Mouse (Mus musculus) MEL (cell line): Measurements from ENCODE around the gene Ppm1f. TPM values are rescaled to one million over a fixed set of nuclear protein-coding genes. Genes with fewer than 3 reads are reported as not detected.

Experiments
- DNase-seq: peaks from one replicate; pipeline ENCODE4 v3.0.0; 2011; ENCODE audit warnings: low read depth, low spot score
- H3K27ac ChIP-seq: 2 replicates; pipeline ENCODE4 v1.5.1; 2012; ENCODE audit warnings: low read depth, mild to moderate bottlenecking, control low read depth, low read length, moderate library complexity; ENCODE audit not compliant: control insufficient read depth
- H3K27me3 ChIP-seq, 2 experiments: fragments of 150-350 bp in 1 of 2; sonication (generic) in 1 of 2; 2 replicates each; pipeline ENCODE4 v1.6.1; 2012; ENCODE audit warnings: low read length in 2 of 2, mild to moderate bottlenecking in 2 of 2, improper control_type of control experiment in 1 of 2, moderate library complexity in 1 of 2; ENCODE audit not compliant: insufficient read depth in 2 of 2, control insufficient read depth in 1 of 2
- H3K36me3 ChIP-seq, 2 experiments: 2 replicates each; pipeline ENCODE4 v1.6.1; 2012 to 2014; ENCODE audit warnings: low read length in 2 of 2, improper control_type of control experiment in 1 of 2, inconsistent platforms in 1 of 2, mild to moderate bottlenecking in 1 of 2; ENCODE audit not compliant: insufficient read depth in 2 of 2, control insufficient read depth in 1 of 2
- H3K4me1 ChIP-seq, 2 experiments: fragments of 150-350 bp in 1 of 2; sonication (generic) in 1 of 2; 2 replicates each; pipeline ENCODE4 v1.6.1; 2012; ENCODE audit warnings: low read length in 2 of 2, improper control_type of control experiment in 1 of 2, mild to moderate bottlenecking in 1 of 2; ENCODE audit not compliant: insufficient read depth in 2 of 2, control insufficient read depth in 1 of 2
- H3K4me3 ChIP-seq, 2 experiments: fragments of 150-350 bp in 1 of 2; sonication (generic) in 1 of 2; 2 replicates each; pipeline ENCODE4 v1.5.1; 2012; ENCODE audit warnings: low read depth in 2 of 2, low read length in 2 of 2, mild to moderate bottlenecking in 2 of 2, moderate library complexity in 2 of 2, control low read depth in 1 of 2, improper control_type of control experiment in 1 of 2; ENCODE audit not compliant: control insufficient read depth in 1 of 2, insufficient read depth in 1 of 2
- H3K79me2 ChIP-seq: 2 replicates; pipeline ENCODE4 v1.6.1; 2012; ENCODE audit warnings: mild to moderate bottlenecking, low read length, moderate library complexity; ENCODE audit not compliant: control insufficient read depth, poor library complexity, insufficient read depth
- H3K9ac ChIP-seq: 2 replicates; pipeline ENCODE4 v1.6.1; 2012; ENCODE audit warnings: low read depth, mild to moderate bottlenecking, control low read depth, low read length, moderate library complexity; ENCODE audit not compliant: control insufficient read depth, poor library complexity, severe bottlenecking
- H3K9me3 ChIP-seq: fragments of 150-350 bp; sonication (generic); replicated peaks from 2 replicates; pipeline ENCODE4 v1.6.1; 2012; ENCODE audit warnings: mild to moderate bottlenecking, low read length, improper control_type of control experiment, moderate library complexity; ENCODE audit not compliant: insufficient read depth
- CHD2 ChIP-seq: IDR thresholded peaks from 2 replicates; pipeline ENCODE4 v1.6.1; 2011; ENCODE audit warnings: low read length, improper control_type of control experiment
- CTCF ChIP-seq, 3 experiments: IDR thresholded peaks in 2 of 3; conservative IDR thresholded peaks in 1 of 3; 2 replicates each; pipeline ENCODE4 v1.5.1; 2011 to 2012; ENCODE audit warnings: low read length in 3 of 3, low read depth in 2 of 3, mild to moderate bottlenecking in 2 of 3, improper control_type of control experiment in 1 of 3, inconsistent platforms in 1 of 3, mixed read lengths in 1 of 3, moderate library complexity in 1 of 3; ENCODE audit not compliant: control insufficient read depth in 1 of 3, insufficient read depth in 1 of 3, poor library complexity in 1 of 3, severe bottlenecking in 1 of 3
- E2F4 ChIP-seq: IDR thresholded peaks from 2 replicates; pipeline ENCODE4 v1.6.1; 2011; ENCODE audit warnings: low read depth, low read length, improper control_type of control experiment, borderline replicate concordance
- ELF1 ChIP-seq: IDR thresholded peaks from 2 replicates; pipeline ENCODE4 v1.6.1; 2014; ENCODE audit warnings: low read depth, mild to moderate bottlenecking, inconsistent platforms, low read length, improper control_type of control experiment, moderate library complexity
- ETS1 ChIP-seq: IDR thresholded peaks from 2 replicates; pipeline ENCODE4 v1.6.1; 2012; ENCODE audit warnings: low read depth, mild to moderate bottlenecking, inconsistent platforms, low read length, improper control_type of control experiment, moderate library complexity
- GATA1 ChIP-seq: IDR thresholded peaks from 2 replicates; pipeline ENCODE4 v1.6.1; 2011; ENCODE audit warnings: low read depth, low read length, improper control_type of control experiment
- HCFC1 ChIP-seq: IDR thresholded peaks from 2 replicates; pipeline ENCODE4 v1.6.1; 2012; ENCODE audit warnings: low read depth, mild to moderate bottlenecking, inconsistent platforms, low read length, improper control_type of control experiment, moderate library complexity
- JUND ChIP-seq: IDR thresholded peaks from 2 replicates; pipeline ENCODE4 v1.6.1; 2011; ENCODE audit warnings: low read depth, mild to moderate bottlenecking, improper control_type of control experiment, low read length
- MAFK ChIP-seq: IDR thresholded peaks from 2 replicates; pipeline ENCODE4 v1.6.1; 2011; ENCODE audit warnings: low read depth, mild to moderate bottlenecking, low read length, improper control_type of control experiment, borderline replicate concordance
- MAX ChIP-seq: IDR thresholded peaks from 2 replicates; pipeline ENCODE4 v1.6.1; 2011; ENCODE audit warnings: low read length, improper control_type of control experiment
- MAZ ChIP-seq: IDR thresholded peaks from 2 replicates; pipeline ENCODE4 v1.6.1; 2012; ENCODE audit warnings: low read depth, mild to moderate bottlenecking, inconsistent platforms, low read length, improper control_type of control experiment
- MEF2A ChIP-seq: IDR thresholded peaks from 2 replicates; pipeline ENCODE4 v1.6.1; 2014; ENCODE audit warnings: low read depth, mild to moderate bottlenecking, inconsistent platforms, low read length, improper control_type of control experiment; ENCODE audit not compliant: poor library complexity, insufficient replicate concordance, severe bottlenecking; ENCODE audit errors: extremely low read depth
- MXI1 ChIP-seq: IDR thresholded peaks from 2 replicates; pipeline ENCODE4 v1.6.1; 2011; ENCODE audit warnings: mild to moderate bottlenecking, low read depth, low read length, improper control_type of control experiment
- MYC ChIP-seq: IDR thresholded peaks from 2 replicates; pipeline ENCODE4 v1.6.1; 2011; ENCODE audit warnings: low read depth, mild to moderate bottlenecking, low read length, improper control_type of control experiment, moderate library complexity
- NELFE ChIP-seq: IDR thresholded peaks from 2 replicates; pipeline ENCODE4 v1.6.1; 2011; ENCODE audit warnings: low read depth, low read length, improper control_type of control experiment
- NRF1 ChIP-seq: IDR thresholded peaks from 2 replicates; pipeline ENCODE4 v1.6.1; 2014; ENCODE audit warnings: low read depth, mild to moderate bottlenecking, inconsistent platforms, low read length, improper control_type of control experiment, moderate library complexity; ENCODE audit not compliant: poor library complexity, insufficient read depth, severe bottlenecking
- POLR2AphosphoS5 ChIP-seq: IDR thresholded peaks from 2 replicates; pipeline ENCODE4 v1.6.1; 2012; ENCODE audit warnings: low read depth, borderline replicate concordance, mild to moderate bottlenecking, inconsistent platforms, low read length, moderate library complexity, mixed read lengths
- RAD21 ChIP-seq: IDR thresholded peaks from 2 replicates; pipeline ENCODE4 v1.6.1; 2011; ENCODE audit warnings: mild to moderate bottlenecking, low read depth, low read length, improper control_type of control experiment
- RCOR1 ChIP-seq: IDR thresholded peaks from 2 replicates; pipeline ENCODE4 v1.6.1; 2012; ENCODE audit warnings: low read depth, mild to moderate bottlenecking, inconsistent platforms, low read length, improper control_type of control experiment
- SIN3A ChIP-seq: IDR thresholded peaks from 2 replicates; pipeline ENCODE4 v1.6.1; 2012; ENCODE audit warnings: low read length, improper control_type of control experiment, inconsistent platforms
- TAL1 ChIP-seq: IDR thresholded peaks from 2 replicates; pipeline ENCODE4 v1.6.1; 2012; ENCODE audit warnings: mild to moderate bottlenecking, inconsistent platforms, low read length, moderate library complexity, mixed read lengths
- TBP ChIP-seq: IDR thresholded peaks from 2 replicates; pipeline ENCODE4 v1.8.0; 2011; ENCODE audit warnings: low read depth, low read length, improper control_type of control experiment
- UBTF ChIP-seq: IDR thresholded peaks from 2 replicates; pipeline ENCODE4 v1.6.1; 2012; ENCODE audit warnings: low read depth, mild to moderate bottlenecking, inconsistent platforms, low read length, improper control_type of control experiment, moderate library complexity, borderline replicate concordance; ENCODE audit not compliant: insufficient read depth
- USF1 ChIP-seq: IDR thresholded peaks from 2 replicates; pipeline ENCODE4 v1.6.1; 2014; ENCODE audit warnings: low read depth, mild to moderate bottlenecking, inconsistent platforms, low read length, improper control_type of control experiment, moderate library complexity
- USF2 ChIP-seq, 2 experiments: IDR thresholded peaks; 2 replicates each; pipeline ENCODE4 v1.6.1; 2011 to 2012; ENCODE audit warnings: improper control_type of control experiment in 2 of 2, low read length in 2 of 2, borderline replicate concordance in 1 of 2, inconsistent platforms in 1 of 2, low read depth in 1 of 2, mild to moderate bottlenecking in 1 of 2; ENCODE audit not compliant: insufficient read depth in 1 of 2
- ZC3H11A ChIP-seq: IDR thresholded peaks from 2 replicates; pipeline ENCODE4 v1.6.1; 2012; ENCODE audit warnings: low read depth, mild to moderate bottlenecking, inconsistent platforms, low read length, improper control_type of control experiment
- ZMIZ1 ChIP-seq: IDR thresholded peaks from 2 replicates; pipeline ENCODE4 v1.6.1; 2012; ENCODE audit warnings: low read depth, mild to moderate bottlenecking, inconsistent platforms, low read length, improper control_type of control experiment, moderate library complexity
- polyA plus RNA-seq, 2 experiments: library from polyadenylated mRNA; stranded (reverse) in 1 of 2; unstranded in 1 of 2; fragments of >175 nt in 1 of 2; fragments of >200 nt in 1 of 2; gene quantifications; 2 replicates each; pipeline versions ENCODE4 v1.2.1 to v1.2.4; 2012; ENCODE audit warnings: low replicate concordance in 2 of 2, low read depth in 1 of 2; ENCODE audit not compliant: insufficient read length in 2 of 2, insufficient read depth in 1 of 2, missing spikeins in 1 of 2
- total RNA-seq: library from RNA; depleted of rRNA; stranded (reverse); fragments of 300-350 nt; gene quantifications from 2 replicates; pipeline ENCODE4 v1.2.3, GENCODE M21; 2012

Gene Ppm1f
- total and polyA plus RNA-seq, 3 experiments, result 28.3 to 30.6 TPM; not detected in 1

GRCm38 (mm10) chr16:16921021-16921435 lies 24.8 kb downstream of the Ppm1f start (continued):
- TF ChIP-seq NRF1, result no peak

GRCm38 (mm10) chr16:16924481-16924880 lies 28.2 kb downstream of the Ppm1f start:
- H3K79me2 ChIP-seq, result no peaks in the 10 kb centered on the region
- no peak overlapping the region for H3K4me3 ChIP-seq
- H3K9me3 ChIP-seq, result no peaks in the 10 kb centered on the region
- no peak for TF ChIP-seq ELF1
- no peak for TF ChIP-seq SIN3A
- no peak for TF ChIP-seq ETS1
- TF ChIP-seq NELFE, result no peak
- no peak for TF ChIP-seq MAFK
- TF ChIP-seq HCFC1, result no peak
- TF ChIP-seq MEF2A, result no peak
- no peak for TF ChIP-seq E2F4
- no peak for TF ChIP-seq UBTF
- no peak for TF ChIP-seq JUND
- TF ChIP-seq USF1, result no peak
- no peak for TF ChIP-seq POLR2AphosphoS5
- no peak for TF ChIP-seq GATA1
- no peak for TF ChIP-seq TAL1
- no peak for TF ChIP-seq CHD2
- no peak for TF ChIP-seq MAZ
- TF ChIP-seq MYC, result no peak
- no peak for TF ChIP-seq ZC3H11A
- TF ChIP-seq, all 39 proteins: peak for 0
- H3K27ac ChIP-seq, result no peak overlapping the region
- no peaks in the 10 kb centered on the region for H3K36me3 ChIP-seq
- no peaks in the 10 kb centered on the region for H3K27me3 ChIP-seq
- H3K4me1 ChIP-seq, result no peaks in the 10 kb centered on the region
- H3K9ac ChIP-seq, result no peak overlapping the region
- no peak for DNase-seq

GRCm38 (mm10) chr16:16926536-16926935 lies 30.3 kb downstream of the Ppm1f start:
- no peak for TF ChIP-seq SIN3A
- no peak for TF ChIP-seq JUND
- TF ChIP-seq USF1, result no peak
- no peak for TF ChIP-seq ETS1
- no peak for TF ChIP-seq MEF2A
- TF ChIP-seq POLR2AphosphoS5, result no peak
- TF ChIP-seq MAZ, result no peak
- TF ChIP-seq CTCF (IDR thresholded peaks at IDR 0.05 in 2 of 3, conservative IDR thresholded peaks at IDR 0.05 in 1 of 3; ENCODE audit: control insufficient read depth in 1 of 3, insufficient read depth in 1 of 3, low read depth in 2 of 3, low read length in 3 of 3, poor library complexity in 1 of 3, severe bottlenecking in 1 of 3), result no peak
- TF ChIP-seq ZMIZ1, result no peak
- no peak for TF ChIP-seq TAL1
- no peak for TF ChIP-seq RAD21
- TF ChIP-seq TBP, result no peak
- no peak for TF ChIP-seq MXI1
- no peak for TF ChIP-seq MAFK
- TF ChIP-seq RCOR1, result no peak
- no peak for TF ChIP-seq USF2 (IDR thresholded peaks at IDR 0.05; ENCODE audit: borderline replicate concordance in 1 of 2, insufficient read depth in 1 of 2, low read depth in 1 of 2, low read length in 2 of 2)
- TF ChIP-seq MAX, result no peak
- TF ChIP-seq HCFC1, result no peak
- no peaks in the 10 kb centered on the region for H3K79me2 ChIP-seq
- H3K36me3 ChIP-seq, result no peaks in the 10 kb centered on the region
- H3K27ac ChIP-seq, result no peak overlapping the region
- H3K9ac ChIP-seq, result no peak overlapping the region
- H3K4me1 ChIP-seq, result no peaks in the 10 kb centered on the region
- no peak for DNase-seq
- H3K4me3 ChIP-seq, result no peak overlapping the region
- no peaks in the 10 kb centered on the region for H3K27me3 ChIP-seq
- H3K9me3 ChIP-seq, result no peaks in the 10 kb centered on the region
